Mouse (Mus musculus) intestine, embryonic 14.5 days (tissue): ENCODE results near the gene Clec12b. TPM values are rescaled to one million over a fixed set of nuclear protein-coding genes. Genes with fewer than 3 reads are reported as not detected.

ENCODE experiments used
- ATAC-seq: fragments of 200-750 bp; cut with Nextera tagmentation; replicated peaks from 2 replicates; pipeline ENCODE4 v1.8.0; 2017; ENCODE audit warnings: low read depth, moderate number of reproducible peaks, moderate TSS enrichment, moderate library complexity; ENCODE audit not compliant: low FRiP score, low TSS enrichment
- DNase-seq: peaks from one replicate; pipeline ENCODE4 v3.0.0-alpha.2; 2018; ENCODE audit warnings: low spot score
- H3K27ac ChIP-seq: fragments of 300-500 bp; sonication (generic); 2 replicates; pipeline ENCODE4 v1.5.1; 2014; ENCODE audit warnings: low read depth, mild to moderate bottlenecking, control low read depth
- H3K27me3 ChIP-seq: fragments of 300-500 bp; sonication (generic); replicated peaks from 2 replicates; pipeline ENCODE4 v1.6.1; 2014; ENCODE audit warnings: low read length, control low read depth; ENCODE audit not compliant: control insufficient read depth, insufficient read depth
- H3K36me3 ChIP-seq: fragments of 300-500 bp; sonication (generic); 2 replicates; pipeline ENCODE4 v1.6.1; 2014; ENCODE audit warnings: low read length, control low read depth; ENCODE audit not compliant: control insufficient read depth, insufficient read depth
- H3K4me1 ChIP-seq: fragments of 300-500 bp; sonication (generic); replicated peaks from 2 replicates; pipeline ENCODE4 v1.6.1; 2014; ENCODE audit warnings: low read length, control low read depth, mixed read lengths; ENCODE audit not compliant: control insufficient read depth, insufficient read depth
- H3K4me2 ChIP-seq: fragments of 300-500 bp; sonication (generic); 2 replicates; pipeline ENCODE4 v1.6.1; 2014; ENCODE audit warnings: low read length
- H3K4me3 ChIP-seq: fragments of 300-500 bp; sonication (generic); 2 replicates; pipeline ENCODE4 v1.5.1; 2014; ENCODE audit warnings: low read depth, low read length, control low read depth, mixed read lengths
- H3K9ac ChIP-seq: fragments of 300-500 bp; sonication (generic); 2 replicates; pipeline ENCODE4 v1.6.1; 2014; ENCODE audit warnings: mild to moderate bottlenecking, low read length
- H3K9me3 ChIP-seq: fragments of 300-500 bp; sonication (generic); 2 replicates; pipeline ENCODE4 v1.6.1; 2016; ENCODE audit warnings: low read length, control low read depth; ENCODE audit not compliant: control insufficient read depth
- WGBS: fragments of 180-500 bp; shearing (Covaris S2); extraction: QIAGEN DNeasy Blood & Tissue Kit; methylation state at CpG from one replicate; pipeline ENCODE4 v1.1.7; 2014; 5-methylcytosine and 5-hydroxymethylcytosine counted together
- polyA plus RNA-seq: library from polyadenylated mRNA; unstranded; fragments of >200 nt; fragmentation: Nextera tagmentation; extraction: Ambion mirVana; gene quantifications from 2 replicates; pipeline ENCODE4 v1.2.1, GENCODE M21; 2014

The Clec12b gene
- polyA plus RNA-seq, 1 experiment from 2014 or later: not detected

DNA sequence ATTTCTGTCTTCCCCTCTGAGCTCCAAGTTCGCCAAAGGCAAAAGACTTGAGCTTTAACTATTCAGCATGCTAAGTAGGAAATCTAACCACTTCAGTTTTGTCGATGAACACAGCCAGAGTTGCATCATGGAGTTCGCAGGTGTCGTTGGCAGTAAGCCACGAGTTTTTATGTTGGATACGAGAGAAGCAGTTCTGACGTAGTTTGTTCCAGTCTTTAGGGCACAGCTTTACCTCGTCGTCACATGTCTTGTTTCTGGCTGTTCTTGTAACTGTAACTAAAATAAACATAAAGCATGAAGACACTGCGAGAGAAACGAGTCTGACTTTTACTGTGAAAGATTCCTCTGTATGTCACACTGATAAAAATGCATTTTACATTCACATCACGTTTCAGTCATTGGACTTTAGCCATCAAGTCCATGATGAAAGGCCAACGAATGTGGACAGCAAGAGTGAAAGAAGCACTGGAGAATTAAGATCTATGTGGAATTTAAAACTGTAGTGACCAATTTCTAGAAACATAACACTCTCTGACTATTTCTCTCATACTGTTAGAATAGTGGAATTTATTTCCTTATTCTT, 59.0 kb downstream of the Clec12b start:
- DNase-seq: no peak
- no peaks in the 10 kb centered on the region for H3K9me3 ChIP-seq
- H3K36me3 ChIP-seq: no peaks in the 10 kb centered on the region
- no peak overlapping the region for H3K27ac ChIP-seq
- H3K4me1 ChIP-seq: no peaks in the 10 kb centered on the region
- WGBS: 61% methylated on average over 13 of the region's 13 CpGs
- no peak overlapping the region for H3K9ac ChIP-seq
- H3K27me3 ChIP-seq: no peaks in the 10 kb centered on the region
- H3K4me3 ChIP-seq: no peak overlapping the region
- no peak for ATAC-seq
- H3K4me2 ChIP-seq: no peak overlapping the region

DNA sequence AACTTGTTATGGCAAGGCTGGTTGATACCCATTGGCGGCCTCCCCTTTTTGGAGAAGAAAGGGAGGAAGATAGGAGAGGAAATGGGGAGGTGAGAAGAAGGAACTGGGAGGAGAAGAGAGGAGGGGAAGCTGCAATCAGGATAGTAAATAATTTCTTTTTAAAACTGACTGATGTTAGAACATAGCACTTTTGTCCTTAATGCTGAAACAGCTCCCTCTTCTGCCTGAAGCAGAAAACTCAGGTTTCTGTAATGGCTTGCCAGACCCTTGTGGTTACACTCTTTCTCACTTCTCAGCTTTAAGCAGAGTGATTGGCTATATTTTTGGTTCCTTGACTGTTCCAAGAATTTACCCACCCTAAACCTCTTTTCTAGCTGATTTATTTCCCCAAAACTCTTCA, 59.7 kb downstream of the Clec12b start:
- Histone ChIP-seq H3K4me2 (no peak overlapping the region), H3K4me1 (no peaks in the 10 kb centered on the region), H3K27ac (no peak overlapping the region), H3K9me3 (no peaks in the 10 kb centered on the region), H3K27me3 (no peaks in the 10 kb centered on the region), H3K4me3 (no peak overlapping the region), H3K36me3 (no peaks in the 10 kb centered on the region), H3K9ac (no peak overlapping the region)
- DNase-seq (no peak), ATAC-seq (no peak)
- 73% methylated on average over 1 of the region's 1 CpGs for WGBS

Other genes starting within 250 kb of the Clec12b start
- 0.43 and 0.89 TPM in 2 replicates for gene Clec2d, start 205.3 kb downstream of the Clec12b start, polyA plus RNA-seq
- 0.51 TPM in 1 of 2 replicates, not detected in the other for gene Cd69, start 110.4 kb downstream of the Clec12b start, polyA plus RNA-seq
- not detected in 2 replicates for gene 4922502D21Rik, start 54.1 kb downstream of the Clec12b start, polyA plus RNA-seq
- 0.90 and 1.0 TPM in 2 replicates for gene Clec12a, start 43.2 kb downstream of the Clec12b start, polyA plus RNA-seq
- 1.2 and 1.7 TPM in 2 replicates for gene Clec1b, start 11.4 kb upstream of the Clec12b start, polyA plus RNA-seq
- 0.24 TPM in 2 replicates for gene Clec9a, start 23.0 kb upstream of the Clec12b start, polyA plus RNA-seq
- gene Clec1a, start 66.1 kb upstream of the Clec12b start, polyA plus RNA-seq: 3.4 and 4.5 TPM in 2 replicates
- 0.16 TPM in 1 of 2 replicates, not detected in the other for gene Olr1, start 121.3 kb upstream of the Clec12b start, polyA plus RNA-seq
- 0.23 TPM in 2 replicates for gene Tmem52b, start 126.7 kb upstream of the Clec12b start, polyA plus RNA-seq
- gene Gabarapl1, start 147.3 kb upstream of the Clec12b start, polyA plus RNA-seq: 15.8 and 16.5 TPM in 2 replicates
- not detected in 2 replicates for gene Klre1, start 192.0 kb upstream of the Clec12b start, polyA plus RNA-seq
- 0.69 and 0.97 TPM in 2 replicates for gene Klrd1, start 205.9 kb upstream of the Clec12b start, polyA plus RNA-seq
- gene Klrk1, start 238.0 kb upstream of the Clec12b start, polyA plus RNA-seq: 0.19 and 0.43 TPM in 2 replicates